Mouse (Mus musculus) spleen, postnatal 14 days (tissue): ENCODE data around the gene Pard3.
A peak's percentile ranks its signal among the peaks of the same experiment; 100 is the strongest.

Experiments used
- DNase-seq, 2 experiments: peaks; one replicate each; pipeline ENCODE4 v3.0.0; 2021 to 2022; ENCODE audit warnings: low spot score in 2 of 2

Pard3 gene

DNA sequence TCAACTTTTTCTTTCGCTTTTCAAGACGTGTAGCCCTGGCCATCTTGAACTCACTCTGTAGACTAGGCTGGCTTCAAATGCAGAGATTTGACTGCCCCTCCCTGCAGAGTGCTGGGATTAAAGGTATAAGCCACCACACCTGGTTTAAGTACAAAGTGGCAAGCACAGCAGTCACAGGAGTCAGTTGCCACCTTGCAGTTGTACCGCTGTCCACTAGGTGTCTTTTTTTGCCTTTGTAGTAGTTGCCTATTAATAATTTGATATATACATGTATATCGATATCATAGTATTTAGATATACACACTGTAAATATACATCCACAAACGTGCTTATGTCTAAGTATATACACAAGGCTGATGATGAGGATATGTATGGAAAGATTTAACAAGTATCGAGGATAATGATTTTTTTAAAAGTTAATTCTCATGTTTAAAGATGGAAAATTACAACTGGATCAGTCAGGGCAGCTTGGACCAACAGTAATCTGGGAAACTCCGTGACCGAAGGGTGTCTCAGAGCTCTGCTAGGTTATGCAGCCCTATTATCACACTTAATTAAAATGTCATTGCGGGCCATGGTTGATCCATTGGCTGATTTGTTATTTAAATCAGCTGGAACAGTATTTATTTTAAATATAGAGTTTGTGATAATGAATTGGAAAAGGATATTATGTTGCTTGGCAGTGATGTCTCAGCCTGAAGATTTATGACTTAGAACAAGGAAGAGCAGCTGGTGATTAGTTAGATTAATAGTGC is 220.9 kb downstream of the Pard3 start:
- DNase-seq: no peak

DNA sequence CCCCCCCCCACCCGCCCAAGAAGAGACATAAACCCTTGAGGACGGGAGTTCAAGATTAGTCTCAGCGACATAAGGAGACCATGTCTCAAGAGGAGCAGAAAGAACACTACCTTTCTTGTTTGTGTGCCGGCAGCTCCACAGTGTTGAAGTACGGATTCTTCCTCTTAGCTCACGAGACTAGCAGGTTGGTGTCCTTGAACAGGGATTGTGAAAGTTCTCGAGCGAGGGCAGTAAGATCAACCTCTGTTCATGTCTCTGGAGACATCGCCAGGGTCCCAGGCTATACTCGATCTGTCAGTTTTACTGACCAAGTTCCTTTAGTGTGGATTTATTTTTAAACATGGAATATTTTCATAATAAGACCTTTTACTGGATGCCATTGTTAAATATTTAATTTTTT is 224.1 kb downstream of the Pard3 start:
- no peak for DNase-seq

DNA sequence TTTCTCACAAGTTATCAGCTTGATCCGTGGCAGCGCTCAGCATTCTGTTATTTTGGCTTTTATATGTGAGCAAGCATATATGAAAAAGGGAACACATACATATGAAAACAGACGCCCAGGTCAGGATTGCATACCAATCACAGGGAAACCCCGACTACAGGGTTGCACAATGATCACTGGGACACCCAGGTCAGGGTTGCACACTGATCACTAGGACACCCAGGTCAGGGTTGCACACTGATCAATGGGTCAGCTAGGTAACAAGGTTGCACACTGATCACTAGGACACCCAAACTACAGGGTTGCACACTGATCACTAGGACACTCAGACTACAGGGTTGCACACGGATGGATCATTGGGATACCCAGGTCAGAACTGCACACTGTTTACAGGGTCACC is 228.6 kb downstream of the Pard3 start:
- no peak for DNase-seq

DNA sequence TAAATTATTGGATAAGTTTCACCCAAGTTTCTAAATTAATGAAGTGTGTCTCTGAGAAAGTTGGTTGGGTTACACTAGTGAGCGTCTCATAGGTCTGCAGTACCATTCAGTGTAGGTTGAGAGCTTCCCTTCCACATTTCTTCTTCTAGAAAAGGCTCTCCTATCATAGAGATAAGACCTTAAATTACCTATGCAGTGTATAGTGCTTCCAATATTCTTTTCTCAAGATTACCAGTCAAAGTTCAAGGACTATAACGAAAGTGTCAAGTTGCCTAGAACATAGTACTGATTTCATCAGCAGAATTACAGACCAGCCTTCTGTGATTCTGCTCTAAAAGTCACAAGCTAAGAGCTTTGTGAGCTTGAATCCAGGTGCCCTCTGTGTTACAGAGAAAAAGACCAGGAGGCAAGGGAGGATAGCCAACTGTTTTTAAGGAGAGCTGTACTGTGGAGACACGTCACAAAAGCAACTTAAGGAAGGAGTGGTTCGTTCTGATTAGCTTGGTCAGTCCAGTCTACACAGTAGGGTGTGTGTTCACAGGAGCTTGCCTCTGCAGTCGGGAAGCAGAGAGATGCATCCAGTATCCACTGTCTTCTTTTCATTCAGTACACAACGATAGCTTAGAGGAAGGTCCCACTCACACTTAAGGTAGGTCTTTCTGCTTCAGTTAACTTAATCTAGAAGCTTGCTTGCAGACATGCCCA is 229.5 kb downstream of the Pard3 start:
- no peak for DNase-seq

DNA sequence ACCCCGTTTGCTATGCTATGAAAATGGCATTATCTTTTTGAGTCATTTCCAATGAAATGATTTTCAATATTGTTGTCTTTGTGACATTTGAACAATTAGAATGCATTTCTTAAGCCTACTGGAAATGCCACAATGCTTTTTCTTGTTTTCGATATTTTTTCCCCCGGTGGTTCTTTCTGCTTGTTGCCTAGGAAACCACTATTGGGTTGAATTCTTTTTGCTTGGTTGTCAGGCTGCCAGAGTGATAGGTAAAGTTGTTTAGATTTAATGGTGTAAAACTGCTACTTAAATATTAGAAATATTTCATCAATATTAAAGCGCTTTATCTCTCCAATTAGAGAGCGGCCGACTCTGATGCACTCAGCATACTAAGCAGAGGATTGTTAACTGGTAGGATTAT is 230.4 kb downstream of the Pard3 start:
- no peak for DNase-seq

DNA sequence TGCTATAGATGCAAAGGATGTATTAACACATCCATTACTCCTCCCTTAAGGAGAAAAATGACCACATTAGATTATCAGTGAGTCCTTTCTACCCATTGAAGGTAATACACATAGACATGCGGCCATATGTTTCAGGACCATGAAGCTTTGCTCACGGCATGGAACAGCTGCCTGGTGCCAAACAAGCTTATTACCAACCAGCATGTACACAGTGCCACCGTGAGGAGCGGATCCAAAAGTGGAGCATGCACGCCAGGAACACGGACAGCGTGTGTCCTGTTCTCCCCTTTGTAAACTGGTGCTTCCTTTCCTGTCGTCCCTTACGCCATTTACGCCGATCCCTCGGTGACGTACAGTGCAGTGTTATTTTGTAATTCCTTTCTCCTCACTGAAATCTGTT is 232.2 kb downstream of the Pard3 start:
- DNase-seq: no peak

DNA sequence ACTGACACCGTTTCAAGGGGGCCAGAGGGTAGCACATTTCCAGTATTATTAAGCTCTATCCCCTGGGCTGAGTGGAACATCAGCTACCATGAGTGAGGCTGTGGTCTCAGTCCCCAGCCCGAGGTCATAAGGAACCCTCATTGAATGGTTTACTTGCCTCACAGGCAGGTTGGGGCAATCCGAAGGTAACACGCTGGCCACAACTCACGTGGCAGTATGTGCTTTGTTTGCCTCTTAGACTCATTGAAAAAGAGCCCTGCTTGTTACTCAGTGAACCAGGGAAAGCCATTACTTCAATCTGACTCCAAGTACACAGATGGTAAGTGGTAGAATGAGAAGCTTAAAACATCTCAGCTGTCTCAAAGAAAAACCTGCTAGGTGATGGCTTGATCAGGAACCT is 236.8 kb downstream of the Pard3 start:
- no peak for DNase-seq

DNA sequence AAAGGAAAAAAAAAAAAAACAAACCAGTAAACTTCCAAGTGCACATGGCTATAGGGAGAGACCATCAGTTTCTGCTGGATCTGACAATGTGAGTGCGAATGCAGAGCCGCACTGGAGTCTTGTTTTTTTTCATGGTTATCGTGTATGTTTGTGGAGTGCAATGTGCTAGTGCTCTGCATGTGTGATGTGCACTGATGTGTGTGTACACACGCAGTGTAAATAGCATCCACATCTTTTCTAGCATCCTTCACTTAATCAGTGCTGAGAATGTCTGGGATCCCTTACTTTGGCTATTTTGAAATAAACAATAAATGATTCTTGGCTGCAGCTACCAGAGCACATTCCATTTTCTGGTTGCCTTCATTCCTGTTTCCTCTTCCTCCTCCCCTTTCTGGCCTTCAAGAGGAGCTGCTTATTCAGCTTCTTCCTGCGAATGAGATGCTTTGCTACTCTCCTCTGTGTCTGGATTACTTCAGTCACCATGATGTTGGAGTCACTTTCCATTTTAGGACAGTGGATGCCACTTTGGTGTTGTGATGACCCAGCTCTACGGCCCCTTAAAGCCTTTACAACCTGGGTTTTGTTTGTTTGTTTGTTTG is 239.3 kb downstream of the Pard3 start:
- DNase-seq: no peak

DNA sequence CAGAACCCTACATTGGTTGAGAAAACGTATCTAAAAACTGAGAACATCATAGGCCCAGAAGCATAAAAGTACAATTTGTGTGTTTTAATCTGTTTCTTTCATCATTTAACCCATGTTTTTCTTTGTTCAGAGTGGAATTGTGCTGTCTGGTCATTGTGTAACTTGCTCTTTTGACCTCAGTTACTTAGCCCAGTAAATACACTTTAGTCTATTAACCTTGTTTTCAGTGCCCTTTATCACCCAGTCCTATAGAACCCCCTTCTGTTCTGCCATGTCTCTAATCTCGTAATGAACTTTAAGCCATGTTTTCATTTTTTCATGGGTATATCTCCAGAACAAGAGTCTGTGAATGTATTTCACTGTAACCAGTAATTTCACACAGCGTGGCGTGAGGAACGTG is 243.3 kb downstream of the Pard3 start:
- no peak for DNase-seq

DNA sequence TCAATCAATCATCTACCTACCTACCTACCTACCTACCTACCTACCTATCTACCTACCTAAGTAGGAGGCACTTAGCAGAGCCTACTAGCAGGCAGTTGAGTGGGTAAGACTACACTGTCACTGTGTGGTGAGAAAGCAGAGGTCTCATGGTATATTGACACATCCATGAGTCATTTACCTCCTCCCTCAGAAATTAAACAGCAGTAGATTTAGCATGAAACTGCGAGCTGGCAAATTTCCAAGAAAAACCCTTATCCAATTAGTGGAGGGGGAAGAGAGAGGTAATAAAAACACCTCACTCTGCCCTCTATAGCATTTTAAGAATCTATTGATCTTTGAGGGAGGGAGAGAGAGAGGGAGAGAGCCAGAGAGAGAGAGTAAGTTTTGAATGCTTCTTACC is 245.7 kb downstream of the Pard3 start:
- no peak for DNase-seq

DNA sequence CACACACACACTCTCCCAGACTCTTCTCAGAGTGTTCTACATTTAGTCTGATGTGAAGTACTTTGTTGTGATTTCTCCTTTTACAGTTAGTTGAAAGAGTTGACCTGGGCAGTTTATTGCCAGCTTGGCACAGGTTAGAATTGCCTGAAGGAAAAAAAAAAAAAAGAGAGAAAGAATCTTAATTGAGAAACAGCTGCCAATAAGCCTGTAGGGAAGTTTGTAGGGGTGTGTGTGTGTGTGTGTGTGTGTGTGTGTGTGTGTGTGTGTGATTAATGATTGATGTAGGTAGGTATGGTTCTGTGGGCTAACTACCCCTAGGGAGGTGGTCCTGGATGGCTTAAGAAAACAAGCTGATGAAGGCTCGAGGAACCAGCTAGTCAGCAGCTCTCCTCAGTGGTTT is 252.1 kb downstream of the Pard3 start:
- no peak for DNase-seq

DNA sequence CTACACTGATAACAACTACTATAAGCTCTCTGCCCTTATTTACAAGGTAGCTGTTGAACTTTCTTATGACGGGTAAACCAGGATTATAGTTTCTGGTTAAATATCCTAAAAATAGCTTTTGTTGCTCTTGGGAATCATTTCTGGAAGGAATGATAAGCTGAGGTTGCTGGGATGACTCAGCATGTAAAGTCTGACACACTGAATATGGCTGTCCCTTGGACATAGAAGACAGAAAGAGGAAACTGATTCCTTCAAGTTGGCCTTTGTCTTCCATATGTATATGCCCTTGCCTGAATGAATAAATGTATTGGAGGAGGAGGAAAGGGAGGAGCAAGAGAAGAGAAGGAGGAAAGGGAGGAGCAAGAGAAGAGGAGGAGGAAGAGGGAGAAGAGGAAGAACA is 254.2 kb downstream of the Pard3 start:
- DNase-seq: no peak

DNA sequence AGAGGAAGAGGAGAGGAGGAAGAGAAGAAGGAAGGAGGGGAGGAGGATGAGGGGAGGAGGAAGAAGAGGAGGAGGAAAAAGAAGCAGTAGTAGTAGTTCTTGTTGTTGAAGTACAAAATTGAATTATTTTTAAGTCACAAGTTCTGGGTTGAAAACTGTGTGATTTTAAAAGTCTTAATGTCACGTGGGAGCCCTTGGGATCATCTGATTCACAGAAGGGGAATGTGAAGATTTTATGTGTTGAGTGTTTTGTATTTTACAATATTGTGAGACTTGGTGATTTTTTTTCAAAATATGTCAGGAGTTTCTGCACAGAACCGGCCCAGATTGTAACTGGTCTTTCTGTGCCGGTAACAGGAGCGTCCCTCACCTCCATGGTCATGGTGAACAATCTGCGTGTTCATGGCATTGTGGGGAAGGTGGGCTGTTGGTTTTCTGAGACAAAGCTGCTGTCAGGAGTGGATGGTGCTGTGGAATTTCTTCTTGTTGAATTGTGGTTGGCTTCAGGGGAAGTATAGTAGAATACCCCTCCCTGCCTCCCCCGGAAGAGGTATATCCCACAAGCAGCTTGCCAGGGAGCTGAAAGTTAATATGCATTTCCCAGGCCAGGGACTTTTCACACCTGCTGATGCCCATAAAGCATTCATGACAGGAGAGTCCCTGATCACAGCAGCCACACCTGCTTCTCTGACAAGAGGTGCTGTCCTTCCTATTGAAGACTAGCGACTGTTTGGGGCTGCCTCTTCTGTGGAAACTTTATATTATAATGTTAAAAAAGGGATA is 254.9 kb downstream of the Pard3 start:
- no peak for DNase-seq

DNA sequence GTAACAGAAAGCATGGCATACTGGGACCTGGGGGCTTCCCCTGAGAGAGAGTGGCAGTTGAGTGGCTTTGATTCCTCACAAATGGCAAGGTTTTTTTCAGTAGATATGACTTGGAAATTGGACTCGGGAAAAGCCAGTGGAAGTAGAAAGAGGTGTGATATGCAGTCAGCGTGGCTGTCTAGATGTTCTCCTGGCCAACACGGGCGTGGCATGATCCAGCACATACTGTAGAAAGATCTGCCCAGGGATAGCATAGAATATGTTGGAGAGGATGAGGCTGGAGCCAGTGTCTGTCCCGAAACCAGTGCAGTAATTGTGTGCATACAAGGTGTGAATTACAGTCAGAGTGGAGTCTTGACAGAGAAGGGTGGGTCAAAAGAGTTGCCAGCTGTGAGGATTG is 257.2 kb downstream of the Pard3 start:
- DNase-seq: no peak

DNA sequence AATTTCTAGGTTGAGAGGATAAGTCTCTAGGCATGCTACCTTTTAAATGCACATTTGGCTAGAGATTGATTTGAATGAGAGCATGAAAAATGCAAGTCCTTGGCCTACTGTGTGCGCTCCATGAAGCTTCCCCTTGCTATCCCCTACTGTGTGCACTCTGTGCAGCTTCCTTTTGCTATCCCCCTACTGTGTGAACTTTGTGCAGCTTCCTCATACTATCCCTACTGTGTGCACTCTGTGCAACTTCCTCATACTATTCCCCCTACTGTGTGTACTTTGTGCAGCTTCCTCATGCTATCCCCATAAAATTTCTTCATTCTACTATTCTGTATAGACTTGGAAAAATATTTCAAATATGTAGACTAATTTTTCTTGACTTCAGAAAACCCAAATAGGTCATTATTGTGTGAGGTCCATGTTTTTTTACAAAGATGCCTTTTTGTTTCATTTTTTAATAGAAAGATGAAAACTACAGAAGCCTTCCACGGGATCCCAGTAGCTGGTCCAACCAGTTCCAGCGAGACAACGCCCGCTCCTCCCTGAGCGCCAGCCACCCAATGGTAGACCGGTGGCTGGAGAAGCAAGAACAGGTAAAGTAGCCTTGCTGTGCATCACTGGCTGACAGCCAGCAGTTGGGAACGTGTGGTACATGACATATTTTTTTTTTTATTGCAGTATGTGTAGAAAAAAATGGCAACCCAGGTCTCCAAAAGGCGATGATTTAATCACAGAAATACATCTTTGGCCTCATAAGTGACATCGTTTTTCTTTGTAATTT is 260.1 kb downstream of the Pard3 start:
- no peak for DNase-seq

DNA sequence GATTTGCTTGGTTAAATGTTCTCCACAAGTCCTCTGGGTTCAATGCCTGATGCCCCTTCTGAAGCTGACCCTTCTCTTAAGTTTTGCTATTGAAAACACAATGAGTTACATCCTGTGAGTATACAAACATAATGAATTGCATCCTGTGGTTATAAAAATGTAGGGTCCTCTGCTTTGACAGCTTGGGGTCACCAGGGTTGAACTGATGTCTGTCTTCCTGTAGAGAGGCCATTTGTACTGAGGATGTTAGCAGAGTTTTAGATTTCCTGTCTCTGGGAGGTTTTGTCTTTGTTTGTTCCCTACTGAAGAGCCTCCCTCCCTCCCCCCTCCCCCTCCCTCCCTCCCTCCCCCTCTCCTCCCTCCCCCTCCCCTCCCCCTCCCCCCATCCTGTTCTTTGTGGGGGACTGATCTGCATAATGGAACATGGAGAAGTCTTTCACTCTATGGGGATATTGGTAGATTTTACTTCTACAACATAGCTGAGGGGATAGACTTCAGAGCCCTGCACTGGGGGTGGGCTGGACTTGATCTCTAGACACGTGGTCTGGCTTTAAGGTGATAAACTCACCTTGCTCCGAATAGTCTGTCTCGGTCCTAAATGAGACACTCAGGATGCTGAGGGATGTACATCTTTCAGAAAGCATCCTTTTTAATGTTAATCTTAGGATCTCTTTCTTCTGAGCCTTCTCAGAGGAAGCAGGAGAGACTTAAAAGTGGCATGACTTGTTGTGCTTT is 261.3 kb downstream of the Pard3 start:
- DNase-seq: no peak

DNA sequence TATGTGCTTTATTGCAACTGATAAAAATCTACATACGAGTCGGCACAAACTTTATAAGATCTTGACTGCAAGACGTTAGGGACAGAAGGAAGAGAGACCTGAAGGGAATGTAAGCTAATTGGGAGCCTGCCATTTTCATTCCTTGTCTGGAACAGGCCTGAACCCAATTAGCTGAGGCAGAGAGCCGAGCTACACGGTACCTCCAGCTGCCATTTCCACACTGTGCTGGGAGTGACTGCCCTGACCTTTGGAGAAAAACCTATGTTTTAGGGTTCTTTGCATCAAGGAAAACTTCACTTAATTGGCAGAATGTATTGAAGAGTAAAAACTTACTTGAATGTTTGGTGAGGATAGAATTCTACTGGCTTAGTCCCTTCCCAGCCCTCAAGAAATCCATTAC is 262.1 kb downstream of the Pard3 start:
- DNase-seq: no peak

DNA sequence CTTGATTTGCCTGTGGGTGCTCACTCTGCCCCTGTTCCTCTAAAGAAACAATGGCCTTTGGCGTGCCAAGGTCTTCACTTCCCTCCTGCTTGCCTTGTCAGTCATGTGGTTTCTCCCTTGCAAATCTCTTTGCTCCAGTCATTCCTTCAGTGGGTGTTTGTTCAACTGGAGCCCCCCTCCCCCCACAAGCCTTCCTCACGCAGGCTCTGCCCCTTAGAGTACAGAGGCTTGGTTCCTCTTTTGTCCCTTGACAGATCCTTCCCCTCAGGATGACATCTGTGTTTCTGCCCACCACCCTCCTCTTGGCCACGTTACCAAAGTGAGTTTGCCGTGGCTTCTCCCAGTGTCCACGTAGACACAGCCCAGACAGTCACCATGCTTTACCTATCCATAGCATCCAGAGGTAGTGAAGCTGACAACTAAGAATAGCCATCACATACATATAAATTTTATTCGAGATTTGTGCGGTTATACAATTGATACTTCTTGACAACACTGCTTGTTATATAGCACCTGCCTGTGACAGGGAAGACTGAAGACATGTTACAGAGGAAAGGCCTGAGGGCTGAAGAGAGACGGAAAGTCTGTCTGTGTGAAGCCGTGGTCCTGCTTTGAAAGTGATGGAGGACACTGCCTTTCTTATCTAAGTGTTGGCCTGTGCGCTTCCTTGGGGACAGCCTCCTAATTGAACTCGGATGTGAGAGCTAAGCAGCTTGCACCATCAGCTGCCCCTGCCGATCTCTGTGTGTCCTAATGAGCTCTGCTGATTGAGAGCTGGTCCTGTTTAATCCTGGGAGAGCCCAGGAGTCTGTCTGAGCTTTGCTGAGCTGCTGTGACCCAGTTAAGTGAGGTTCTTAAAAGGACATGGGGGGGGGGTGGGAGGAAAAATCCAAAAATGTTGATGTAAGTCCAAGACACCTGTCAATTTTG is 266.8 kb downstream of the Pard3 start:
- no peak for DNase-seq

DNA sequence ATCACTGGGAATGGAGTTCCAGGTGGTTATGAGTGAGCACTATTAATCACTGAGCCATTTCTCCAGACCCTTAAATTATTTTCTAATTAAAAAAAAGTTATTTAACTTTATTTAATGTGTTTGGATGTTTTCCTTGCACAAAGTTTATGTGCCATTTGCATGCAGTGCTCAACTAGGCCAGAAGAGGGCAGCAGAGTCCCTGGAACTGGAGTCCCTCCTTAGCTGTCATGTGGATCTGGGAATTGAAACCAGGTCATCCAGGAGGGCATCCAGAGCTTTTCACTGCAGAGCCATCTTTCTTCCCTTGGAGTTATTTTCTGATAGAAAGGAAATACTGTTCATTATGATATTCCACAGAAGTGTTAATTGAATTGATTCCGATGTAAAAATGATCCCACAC is 268.1 kb downstream of the Pard3 start:
- peak; percentile 9 to 27 for DNase-seq

DNA sequence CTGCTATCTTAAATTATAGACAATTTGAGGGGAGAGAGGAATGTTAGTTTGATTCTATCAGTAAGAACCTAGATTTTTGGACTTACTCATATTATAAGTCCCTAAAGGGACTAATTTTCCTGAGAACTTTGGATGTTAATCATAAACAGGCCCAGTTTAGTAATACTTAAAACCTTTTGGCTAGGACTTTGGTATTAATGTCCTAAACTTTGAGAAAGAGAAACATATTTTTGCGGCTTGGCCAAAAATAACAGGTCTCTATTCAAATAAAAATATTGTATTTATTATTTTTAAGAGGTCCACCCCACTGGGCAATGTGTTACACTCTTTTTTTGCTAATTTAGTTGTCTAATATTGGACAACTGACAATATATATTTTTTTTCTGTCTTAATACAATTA is 271.5 kb downstream of the Pard3 start:
- no peak for DNase-seq
